Mouse (Mus musculus): ENCODE data around the gene Ipo8. TPM values are rescaled to one million over a fixed set of nuclear protein-coding genes. Genes with fewer than 3 reads are reported as not detected.

Gene Ipo8
- total and polyA plus RNA-seq, 3 experiments: 23.4 to 28.3 TPM; not detected in 1

DNA sequence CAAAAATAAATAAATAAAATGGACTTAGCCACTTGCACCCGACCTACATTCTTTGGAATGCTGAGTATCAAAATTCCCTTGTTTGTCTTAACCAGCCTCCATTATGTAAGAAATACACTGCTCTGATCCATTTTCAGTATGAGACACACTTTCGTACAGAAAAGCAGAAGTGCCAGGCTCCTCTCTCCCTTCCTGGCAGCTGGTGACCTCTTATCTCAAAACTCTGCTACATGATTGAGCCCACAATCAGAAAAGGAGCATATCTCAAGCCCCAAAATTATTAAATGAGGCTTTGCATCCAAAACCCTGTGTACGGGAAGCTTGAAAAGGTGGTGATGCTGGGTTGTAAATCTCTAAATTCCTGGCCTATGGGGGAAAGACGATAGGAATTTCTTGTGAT lies 69.8 kb downstream of the Ipo8 start:
- peak; percentile 66 to 86 for TF ChIP-seq EP300 (IDR thresholded peaks at IDR 0.05; ENCODE audit: low read depth in 1 of 2, low read length in 2 of 2)
- no peak for TF ChIP-seq POLR2A (IDR thresholded peaks at IDR 0.05; ENCODE audit: control insufficient read depth in 1 of 2, insufficient read depth in 1 of 2, low read depth in 1 of 2, low read length in 2 of 2, poor library complexity in 1 of 2)
- TF ChIP-seq USF1 (IDR thresholded peaks at IDR 0.05; ENCODE audit: low read depth, low read length): no peak
- TF ChIP-seq ETS1 (IDR thresholded peaks at IDR 0.05; ENCODE audit: low read depth, low read length): peak; percentile 77
- TF ChIP-seq TCF12 (IDR thresholded peaks at IDR 0.05; ENCODE audit: low read depth, low read length): peak; percentile 59; the same call in 1 of the 2 replicates
- peak; percentile 89 for TF ChIP-seq GATA1 (IDR thresholded peaks at IDR 0.05; ENCODE audit: low read depth, low read length)
- peak; percentile 40; the same call in 1 of the 2 replicates for TF ChIP-seq SIN3A (IDR thresholded peaks at IDR 0.05; ENCODE audit: low read length)
- peak; percentile 99 for TF ChIP-seq RCOR1 (IDR thresholded peaks at IDR 0.05; ENCODE audit: low read depth, low read length)
- no peak for TF ChIP-seq GABPA (IDR thresholded peaks at IDR 0.05; ENCODE audit: low read depth, low read length)
- Histone ChIP-seq H3K9ac (ENCODE audit: control insufficient read depth, low read depth, low read length, poor library complexity, severe bottlenecking) (no peak overlapping the region), H3K27ac (ENCODE audit: control insufficient read depth, low read depth, low read length) (no peak overlapping the region), H3K4me3 (ENCODE audit: control insufficient read depth in 1 of 2, insufficient read depth in 1 of 2, low read depth in 2 of 2, low read length in 2 of 2) (no peak overlapping the region), H3K9me3 (replicated peaks; ENCODE audit: insufficient read depth, low read length) (no peaks in the 10 kb centered on the region), H3K36me3 (ENCODE audit: control insufficient read depth in 1 of 2, insufficient read depth in 2 of 2, low read length in 2 of 2) (peaks cover 0 to 4% of the 10 kb centered on the region in 2 experiments; a peak in 2 of 4 replicates), H3K4me1 (ENCODE audit: control insufficient read depth in 1 of 2, insufficient read depth in 2 of 2, low read length in 2 of 2) (peaks cover 0 to 4% of the 10 kb centered on the region in 2 experiments; a peak in 3 of 4 replicates), H3K27me3 (ENCODE audit: control insufficient read depth in 1 of 2, insufficient read depth in 2 of 2, low read length in 2 of 2) (no peaks in the 10 kb centered on the region), H3K79me2 (ENCODE audit: control insufficient read depth, insufficient read depth, low read length, poor library complexity) (no peaks in the 10 kb centered on the region)
- peak; percentile 78 for DNase-seq (ENCODE audit: low read depth, low spot score)

DNA sequence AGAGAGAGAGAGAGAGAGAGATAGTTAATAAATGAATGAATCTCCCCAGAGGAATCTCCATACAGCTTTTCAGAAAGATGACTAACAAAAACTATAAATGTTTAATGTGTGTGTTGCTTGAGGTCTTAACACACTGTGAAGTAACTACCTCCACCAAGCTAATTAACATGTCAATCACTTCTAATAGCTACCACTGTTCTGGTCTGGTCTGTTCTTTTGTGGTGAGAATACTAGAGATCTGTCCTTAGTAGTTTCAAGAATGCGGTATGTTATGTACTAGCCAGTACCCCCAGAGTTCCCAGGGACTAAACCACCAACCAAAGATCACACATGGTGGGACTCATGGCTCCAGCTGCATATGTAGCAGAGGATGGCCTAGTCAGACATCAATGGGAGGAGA lies 74.7 kb downstream of the Ipo8 start:
- Histone ChIP-seq H3K4me3 (ENCODE audit: control insufficient read depth in 1 of 2, insufficient read depth in 1 of 2, low read depth in 2 of 2, low read length in 2 of 2) (no peak overlapping the region), H3K27ac (ENCODE audit: control insufficient read depth, low read depth, low read length) (no peak overlapping the region), H3K4me1 (ENCODE audit: control insufficient read depth in 1 of 2, insufficient read depth in 2 of 2, low read length in 2 of 2) (no peaks in the 10 kb centered on the region), H3K36me3 (ENCODE audit: control insufficient read depth in 1 of 2, insufficient read depth in 2 of 2, low read length in 2 of 2) (no peaks in the 10 kb centered on the region; a peak in 1 of 4 replicates), H3K9ac (ENCODE audit: control insufficient read depth, low read depth, low read length, poor library complexity, severe bottlenecking) (no peak overlapping the region), H3K27me3 (ENCODE audit: control insufficient read depth in 1 of 2, insufficient read depth in 2 of 2, low read length in 2 of 2) (peaks cover 0 to 2% of the 10 kb centered on the region in 2 experiments; a peak in 3 of 4 replicates), H3K9me3 (replicated peaks; ENCODE audit: insufficient read depth, low read length) (no peaks in the 10 kb centered on the region), H3K79me2 (ENCODE audit: control insufficient read depth, insufficient read depth, low read length, poor library complexity) (no peaks in the 10 kb centered on the region)
- no peak for DNase-seq (ENCODE audit: low read depth, low spot score)
- TF ChIP-seq MYB (IDR thresholded peaks at IDR 0.05; ENCODE audit: low read depth, low read length) (no peak), ELF1 (IDR thresholded peaks at IDR 0.05; ENCODE audit: low read depth, low read length) (no peak), JUND (IDR thresholded peaks at IDR 0.05; ENCODE audit: low read depth, low read length) (no peak)

DNA sequence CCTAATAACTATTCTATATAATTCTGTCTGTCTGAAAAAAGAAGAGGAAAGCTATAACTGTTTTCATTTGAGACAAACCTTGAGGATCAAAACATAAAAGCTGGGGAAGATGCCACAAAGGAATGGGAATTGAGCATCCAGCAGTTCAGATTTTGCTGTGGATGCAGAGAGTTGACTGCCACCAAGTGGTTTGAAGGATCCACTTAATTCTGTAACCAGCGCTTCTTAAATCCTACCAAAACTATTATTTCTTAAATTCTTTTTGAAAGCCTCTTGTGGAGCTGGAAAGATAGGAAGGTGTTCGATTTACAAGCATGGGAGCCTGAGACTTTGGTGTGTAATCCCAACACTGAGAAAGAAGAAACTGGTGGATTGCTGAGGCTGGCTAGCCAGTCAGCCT lies 79.9 kb downstream of the Ipo8 start:
- TF ChIP-seq POLR2AphosphoS2 (IDR thresholded peaks at IDR 0.05; ENCODE audit: low read length) (no peak), ZMIZ1 (IDR thresholded peaks at IDR 0.05; ENCODE audit: low read depth, low read length) (no peak), CHD1 (IDR thresholded peaks at IDR 0.05; ENCODE audit: low read depth, low read length) (no peak), POLR2A (IDR thresholded peaks at IDR 0.05; ENCODE audit: control insufficient read depth in 1 of 2, insufficient read depth in 1 of 2, low read depth in 1 of 2, low read length in 2 of 2, poor library complexity in 1 of 2) (no peak), POLR2AphosphoS5 (IDR thresholded peaks at IDR 0.05; ENCODE audit: borderline replicate concordance, low read depth, low read length) (no peak), JUND (IDR thresholded peaks at IDR 0.05; ENCODE audit: low read depth, low read length) (no peak), RCOR1 (IDR thresholded peaks at IDR 0.05; ENCODE audit: low read depth, low read length) (no peak), CHD2 (IDR thresholded peaks at IDR 0.05; ENCODE audit: low read length) (no peak), UBTF (IDR thresholded peaks at IDR 0.05; ENCODE audit: borderline replicate concordance, insufficient read depth, low read depth, low read length) (no peak), MYB (IDR thresholded peaks at IDR 0.05; ENCODE audit: low read depth, low read length) (no peak), SMC3 (IDR thresholded peaks at IDR 0.05; ENCODE audit: low read depth, low read length) (no peak), USF2 (IDR thresholded peaks at IDR 0.05; ENCODE audit: borderline replicate concordance in 1 of 2, insufficient read depth in 1 of 2, low read depth in 1 of 2, low read length in 2 of 2) (no peak), RAD21 (IDR thresholded peaks at IDR 0.05; ENCODE audit: low read depth, low read length) (no peak; the same call in 1 of the 2 replicates), TCF12 (IDR thresholded peaks at IDR 0.05; ENCODE audit: low read depth, low read length) (no peak), GABPA (IDR thresholded peaks at IDR 0.05; ENCODE audit: low read depth, low read length) (no peak), GATA1 (IDR thresholded peaks at IDR 0.05; ENCODE audit: low read depth, low read length) (no peak), MYC (IDR thresholded peaks at IDR 0.05; ENCODE audit: low read depth, low read length) (no peak), SIN3A (IDR thresholded peaks at IDR 0.05; ENCODE audit: low read length) (no peak), EP300 (IDR thresholded peaks at IDR 0.05; ENCODE audit: low read depth in 1 of 2, low read length in 2 of 2) (no peak)
- Histone ChIP-seq H3K4me1 (ENCODE audit: control insufficient read depth in 1 of 2, insufficient read depth in 2 of 2, low read length in 2 of 2) (no peaks in the 10 kb centered on the region), H3K79me2 (ENCODE audit: control insufficient read depth, insufficient read depth, low read length, poor library complexity) (no peaks in the 10 kb centered on the region), H3K9me3 (replicated peaks; ENCODE audit: insufficient read depth, low read length) (no peaks in the 10 kb centered on the region), H3K27ac (ENCODE audit: control insufficient read depth, low read depth, low read length) (no peak overlapping the region), H3K4me3 (ENCODE audit: control insufficient read depth in 1 of 2, insufficient read depth in 1 of 2, low read depth in 2 of 2, low read length in 2 of 2) (no peak overlapping the region), H3K27me3 (ENCODE audit: control insufficient read depth in 1 of 2, insufficient read depth in 2 of 2, low read length in 2 of 2) (peaks cover 2 to 5% of the 10 kb centered on the region in 2 experiments), H3K36me3 (ENCODE audit: control insufficient read depth in 1 of 2, insufficient read depth in 2 of 2, low read length in 2 of 2) (no peaks in the 10 kb centered on the region), H3K9ac (ENCODE audit: control insufficient read depth, low read depth, low read length, poor library complexity, severe bottlenecking) (no peak overlapping the region)
- DNase-seq (ENCODE audit: low read depth, low spot score): no peak

Measured in MEL (cell line).